Mouse (Mus musculus) heart, embryonic 12.5 days (tissue): ENCODE data around the gene Wdr43. TPM values are rescaled to one million over a fixed set of nuclear protein-coding genes. Genes with fewer than 3 reads are reported as not detected.

Source experiments
- ATAC-seq: fragments of 200-750 bp; cut with Nextera tagmentation; 2 replicates; pipeline ENCODE4 v1.8.0; 2017; ENCODE audit warnings: moderate TSS enrichment, moderate library complexity; ENCODE audit not compliant: insufficient number of reproducible peaks, low FRiP score
- H3K27ac ChIP-seq: fragments of 300-500 bp; sonication (generic); 2 replicates; pipeline ENCODE4 v1.5.1; 2016; ENCODE audit warnings: mild to moderate bottlenecking, moderate library complexity; ENCODE audit not compliant: poor library complexity, severe bottlenecking
- H3K27me3 ChIP-seq: fragments of 300-500 bp; sonication (generic); replicated peaks from 2 replicates; pipeline ENCODE4 v1.6.1; 2016; ENCODE audit warnings: mild to moderate bottlenecking, moderate library complexity
- H3K36me3 ChIP-seq: fragments of 300-500 bp; sonication (generic); 2 replicates; pipeline ENCODE4 v1.6.1; 2016; ENCODE audit warnings: mild to moderate bottlenecking, moderate library complexity
- H3K4me1 ChIP-seq: fragments of 300-500 bp; sonication (generic); replicated peaks from 2 replicates; pipeline ENCODE4 v1.6.1; 2016; ENCODE audit warnings: mild to moderate bottlenecking
- H3K4me2 ChIP-seq: fragments of 300-500 bp; sonication (generic); 2 replicates; pipeline ENCODE4 v1.6.1; 2016; ENCODE audit warnings: mild to moderate bottlenecking, moderate library complexity
- H3K4me3 ChIP-seq: fragments of 300-500 bp; sonication (generic); 2 replicates; pipeline ENCODE4 v1.5.1; 2016; ENCODE audit warnings: mild to moderate bottlenecking
- H3K9ac ChIP-seq: fragments of 300-500 bp; sonication (generic); 2 replicates; pipeline ENCODE4 v1.6.1; 2016; ENCODE audit warnings: mild to moderate bottlenecking, moderate library complexity
- H3K9me3 ChIP-seq: fragments of 300-500 bp; sonication (generic); replicated peaks from 2 replicates; pipeline ENCODE4 v1.6.1; 2016; ENCODE audit warnings: mild to moderate bottlenecking, moderate library complexity
- WGBS: fragments of 180-500 bp; shearing (Covaris S2); methylation state at CpG from one replicate; pipeline ENCODE4 v1.1.7; 2016; 5-methylcytosine and 5-hydroxymethylcytosine counted together
- polyA plus RNA-seq: library from polyadenylated mRNA; unstranded; fragments of >200 nt; fragmentation: Nextera tagmentation; extraction: Ambion mirVana; gene quantifications from 2 replicates; pipeline ENCODE4 v1.2.1, GENCODE M21; 2016

The Wdr43 gene
- polyA plus RNA-seq, 1 experiment from 2014 or later: 54.6 TPM

DNA sequence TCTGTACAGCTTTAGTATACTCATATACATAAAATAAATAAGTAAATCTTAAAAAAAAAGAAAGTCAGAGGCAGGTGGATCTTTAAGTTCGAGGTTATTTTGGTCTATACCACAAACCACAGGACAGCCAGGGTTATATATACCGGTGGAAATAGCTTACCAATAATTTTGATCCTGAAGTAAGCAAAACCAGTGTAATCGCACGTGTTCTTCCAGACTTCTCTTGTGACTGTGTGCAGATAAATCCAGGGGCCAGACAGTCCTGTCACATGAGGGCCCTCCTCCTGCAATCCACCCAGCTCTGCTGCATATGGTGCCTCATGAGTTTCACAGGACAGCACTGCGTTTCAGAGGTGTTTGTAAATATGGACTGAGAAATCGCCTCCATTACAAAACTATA, 47.8 kb downstream of the Wdr43 start:
- Histone ChIP-seq H3K4me3 (no peak overlapping the region), H3K9ac (no peak overlapping the region), H3K36me3 (peaks cover 6% of the 10 kb centered on the region), H3K27ac (no peak overlapping the region), H3K4me2 (no peak overlapping the region), H3K27me3 (no peaks in the 10 kb centered on the region), H3K9me3 (no peaks in the 10 kb centered on the region), H3K4me1 (0 out of 2 replicates have a peak, but pooled peaks cover 5% of the 10 kb centered on the region)
- WGBS: 78% methylated on average over 6 of the region's 6 CpGs
- no peak for ATAC-seq

DNA sequence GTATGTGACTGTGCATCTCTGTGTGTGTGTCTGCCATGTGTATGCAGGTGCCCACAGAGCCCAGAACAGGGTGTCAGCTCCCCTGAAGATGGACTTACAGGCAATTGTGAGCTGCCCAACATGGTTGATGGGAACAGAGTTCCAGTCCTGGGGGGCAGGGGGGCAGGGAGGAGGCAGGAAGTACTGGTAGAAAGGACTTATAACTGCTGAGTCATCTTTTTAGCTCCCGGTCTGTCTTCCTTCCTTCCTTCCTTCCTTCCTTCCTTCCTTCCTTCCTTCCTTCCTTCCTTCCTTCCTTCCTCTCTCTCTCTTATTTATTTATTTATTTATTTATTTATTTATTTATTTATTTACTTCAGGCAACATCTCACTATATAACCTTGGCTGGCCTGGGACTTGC, 48.5 kb downstream of the Wdr43 start:
- no peaks in the 10 kb centered on the region for H3K27me3 ChIP-seq
- H3K4me3 ChIP-seq: no peak overlapping the region
- H3K4me2 ChIP-seq: no peak overlapping the region
- no peaks in the 10 kb centered on the region for H3K9me3 ChIP-seq
- no peak overlapping the region for H3K9ac ChIP-seq
- H3K27ac ChIP-seq: no peak overlapping the region
- WGBS: 65% methylated on average over 1 of the region's 1 CpGs
- no peak for ATAC-seq
- H3K4me1 ChIP-seq: 0 out of 2 replicates have a peak, but pooled peaks cover 5% of the 10 kb centered on the region
- no peaks in the 10 kb centered on the region for H3K36me3 ChIP-seq

DNA sequence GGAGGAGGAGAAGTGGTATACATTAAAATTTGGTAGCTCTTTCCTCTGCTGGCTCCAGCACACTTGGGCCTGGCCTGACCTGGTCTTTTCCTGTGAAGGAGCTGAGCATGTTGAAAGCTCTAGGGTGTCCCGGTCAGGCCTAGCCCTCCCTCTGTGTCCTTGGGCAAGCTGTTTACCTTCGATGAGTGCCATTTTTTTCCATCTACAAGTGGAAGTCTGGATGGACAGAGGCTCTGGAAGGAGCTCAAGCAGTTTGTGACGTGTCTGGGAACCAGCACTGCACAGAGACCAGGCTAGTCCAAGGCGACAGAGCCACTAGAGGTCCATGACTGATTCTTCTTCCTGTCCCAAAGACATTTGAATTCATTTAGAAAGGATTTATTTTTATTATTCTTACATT, 49.5 kb downstream of the Wdr43 start:
- Histone ChIP-seq H3K4me1 (0 out of 2 replicates have a peak, but pooled peaks cover 5% of the 10 kb centered on the region), H3K4me3 (no peak overlapping the region), H3K27ac (no peak overlapping the region), H3K4me2 (no peak overlapping the region), H3K9me3 (no peaks in the 10 kb centered on the region), H3K27me3 (no peaks in the 10 kb centered on the region), H3K36me3 (no peaks in the 10 kb centered on the region), H3K9ac (no peak overlapping the region)
- ATAC-seq: no peak
- WGBS: 87% methylated on average over 4 of the region's 4 CpGs

DNA sequence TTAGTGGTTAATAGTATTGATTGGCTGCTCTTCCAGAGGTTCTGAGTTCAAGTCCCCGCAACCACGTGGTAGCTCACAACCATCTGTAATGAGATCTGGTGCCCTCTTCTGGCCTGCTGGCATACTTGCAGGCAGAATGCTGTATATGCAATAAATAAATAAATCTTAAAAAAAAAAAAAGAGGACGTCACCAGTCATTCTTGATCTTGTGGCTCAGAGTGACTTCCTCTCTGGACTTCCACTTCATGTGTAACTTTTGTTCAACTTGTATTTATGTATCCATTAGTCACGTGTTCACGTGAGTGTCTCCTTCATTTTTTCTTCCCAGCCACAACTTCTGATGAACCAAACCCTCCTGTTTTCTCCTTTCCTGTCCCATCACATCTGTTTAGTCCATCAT, 53.8 kb downstream of the Wdr43 start:
- WGBS: 79% methylated on average over 5 of the region's 5 CpGs
- no peaks in the 10 kb centered on the region for H3K27me3 ChIP-seq
- no peak overlapping the region for H3K9ac ChIP-seq
- no peak overlapping the region for H3K27ac ChIP-seq
- H3K9me3 ChIP-seq: no peaks in the 10 kb centered on the region
- no peak overlapping the region for H3K4me3 ChIP-seq
- H3K4me1 ChIP-seq: peaks cover 19% of the 10 kb centered on the region; the same call in 1 of the 2 replicates
- ATAC-seq: no peak
- no peak overlapping the region for H3K4me2 ChIP-seq
- no peaks in the 10 kb centered on the region for H3K36me3 ChIP-seq

DNA sequence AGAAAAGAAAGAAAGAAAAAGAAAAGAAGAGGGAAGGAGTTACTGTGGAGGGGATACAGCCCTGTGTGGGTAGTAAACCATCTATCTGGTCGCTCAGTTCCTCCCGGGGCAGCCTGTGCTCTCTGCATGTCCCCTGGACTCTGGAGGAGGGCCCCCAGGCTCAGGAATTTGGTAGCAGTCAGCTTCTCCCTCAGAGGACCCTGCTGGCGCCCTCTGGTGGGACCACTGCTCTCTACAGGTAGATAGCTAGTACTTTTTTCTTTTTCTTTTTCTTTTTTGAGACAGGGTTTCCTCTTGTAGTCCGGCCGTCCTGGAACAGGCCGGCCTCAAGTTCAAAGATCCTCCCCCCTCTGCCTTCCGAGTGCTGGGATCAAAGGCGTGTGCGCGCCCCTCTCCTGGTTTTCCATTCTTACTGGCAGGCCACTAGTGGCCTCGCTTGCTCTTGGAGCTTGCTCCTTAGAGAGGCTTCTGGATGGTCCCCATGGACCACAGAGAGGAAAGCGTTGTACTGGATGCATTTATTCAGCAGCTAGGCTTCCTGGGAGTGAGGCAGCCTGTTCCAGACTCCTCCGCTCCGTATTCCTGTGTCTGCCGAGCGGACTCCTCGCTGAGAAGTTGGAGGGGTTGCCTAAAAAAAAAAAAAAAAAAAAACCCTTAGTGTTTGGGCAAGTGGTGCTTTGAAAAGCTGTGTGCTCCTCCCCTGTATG, 56.3 kb downstream of the Wdr43 start:
- Histone ChIP-seq H3K27me3 (no peaks in the 10 kb centered on the region), H3K27ac (no peak overlapping the region), H3K4me2 (no peak overlapping the region), H3K4me3 (no peak overlapping the region), H3K36me3 (no peaks in the 10 kb centered on the region), H3K9me3 (no peaks in the 10 kb centered on the region), H3K9ac (no peak overlapping the region), H3K4me1 (peaks cover 22% of the 10 kb centered on the region; the same call in 1 of the 2 replicates)
- ATAC-seq: no peak
- 54% methylated on average over 17 of the region's 17 CpGs for WGBS

DNA sequence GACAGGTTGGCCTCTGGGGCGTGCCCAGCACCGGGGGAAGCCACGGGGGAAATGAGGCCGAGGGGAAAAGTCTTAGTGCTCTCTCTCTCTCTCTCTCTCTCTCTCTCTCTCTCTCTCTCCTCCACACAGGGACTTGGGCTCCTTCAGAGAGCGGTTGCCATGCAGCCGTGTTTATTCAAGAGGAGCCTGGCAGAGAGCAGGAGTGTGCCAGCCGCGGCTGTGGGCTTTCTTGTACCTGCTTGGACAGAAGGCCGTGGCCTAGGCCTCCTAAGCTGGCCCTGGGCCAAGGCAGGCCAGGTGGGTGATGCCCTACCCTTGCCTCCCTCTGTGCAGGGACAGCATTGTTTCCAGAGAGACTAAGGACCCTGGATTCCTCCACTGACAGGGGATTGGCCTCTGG, 57.4 kb downstream of the Wdr43 start, which contains the start of gene Togaram2:
Togaram2 (plus strand) TSS at position 170 of the 400 bp plus-strand sequence.
- Histone ChIP-seq H3K4me1 (peaks cover 22% of the 10 kb centered on the region; the same call in 1 of the 2 replicates), H3K4me3 (no peak within 1 kb of the TSS), H3K27ac (no peak within 1 kb of the TSS), H3K27me3 (no peaks in the 10 kb centered on the region), H3K36me3 (no peaks in the 10 kb centered on the region), H3K9me3 (no peaks in the 10 kb centered on the region), H3K4me2 (no peak within 1 kb of the TSS), H3K9ac (no peak within 1 kb of the TSS)
- WGBS: 67% methylated on average over 9 of the region's 9 CpGs
- ATAC-seq: no peak

DNA sequence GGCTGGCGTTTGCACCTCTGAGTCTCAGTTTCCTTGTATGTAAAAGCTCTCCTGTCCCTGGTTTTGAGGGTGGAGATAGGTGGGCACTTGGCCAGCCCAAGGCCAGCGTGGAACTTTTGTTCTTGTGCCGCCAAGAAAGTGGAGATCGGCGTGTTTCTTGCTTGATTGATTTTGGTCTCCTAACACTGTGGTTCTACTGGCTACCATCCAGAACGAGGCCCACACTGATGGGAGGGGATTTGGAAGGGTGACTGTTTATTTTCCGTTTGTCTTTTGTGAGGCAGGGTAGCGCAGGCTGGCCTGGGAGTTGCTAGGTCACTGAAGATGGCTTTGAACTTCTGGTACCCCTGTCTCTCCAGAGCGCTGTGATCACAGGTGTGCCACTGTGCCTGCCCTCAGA, 58.2 kb downstream of the Wdr43 start:
- H3K27ac ChIP-seq: no peak overlapping the region
- no peak for ATAC-seq
- 73% methylated on average over 9 of the region's 9 CpGs for WGBS
- H3K4me2 ChIP-seq: no peak overlapping the region
- no peaks in the 10 kb centered on the region for H3K9me3 ChIP-seq
- H3K27me3 ChIP-seq: no peaks in the 10 kb centered on the region
- H3K4me1 ChIP-seq: peaks cover 22% of the 10 kb centered on the region; the same call in 1 of the 2 replicates
- H3K9ac ChIP-seq: no peak overlapping the region
- no peak overlapping the region for H3K4me3 ChIP-seq
- no peaks in the 10 kb centered on the region for H3K36me3 ChIP-seq

DNA sequence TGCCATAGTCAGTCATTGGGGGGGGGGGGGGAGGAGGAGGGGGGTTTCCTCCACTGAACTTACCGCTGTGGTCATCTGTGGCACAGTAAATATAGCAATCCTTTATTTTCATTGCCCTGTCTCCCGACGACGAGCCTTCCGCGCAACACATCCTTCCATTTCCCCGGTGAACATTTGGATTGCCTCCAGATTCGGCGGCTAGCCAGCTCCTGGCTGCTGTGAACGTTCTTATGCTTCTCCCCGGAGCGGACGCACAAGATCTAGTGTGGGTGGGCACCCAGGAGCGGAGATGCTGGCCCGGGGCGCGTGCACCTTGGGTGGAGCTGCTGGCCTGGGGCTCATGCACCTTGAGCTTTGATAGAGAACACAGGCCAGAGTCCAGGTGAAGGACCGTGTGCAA, 59.2 kb downstream of the Wdr43 start:
- Histone ChIP-seq H3K9ac (no peak overlapping the region), H3K9me3 (no peaks in the 10 kb centered on the region), H3K4me1 (peaks cover 22% of the 10 kb centered on the region; the same call in 1 of the 2 replicates), H3K27ac (no peak overlapping the region), H3K36me3 (no peaks in the 10 kb centered on the region), H3K27me3 (no peaks in the 10 kb centered on the region), H3K4me3 (no peak overlapping the region), H3K4me2 (no peak overlapping the region)
- WGBS: 84% methylated on average over 18 of the region's 18 CpGs
- no peak for ATAC-seq

DNA sequence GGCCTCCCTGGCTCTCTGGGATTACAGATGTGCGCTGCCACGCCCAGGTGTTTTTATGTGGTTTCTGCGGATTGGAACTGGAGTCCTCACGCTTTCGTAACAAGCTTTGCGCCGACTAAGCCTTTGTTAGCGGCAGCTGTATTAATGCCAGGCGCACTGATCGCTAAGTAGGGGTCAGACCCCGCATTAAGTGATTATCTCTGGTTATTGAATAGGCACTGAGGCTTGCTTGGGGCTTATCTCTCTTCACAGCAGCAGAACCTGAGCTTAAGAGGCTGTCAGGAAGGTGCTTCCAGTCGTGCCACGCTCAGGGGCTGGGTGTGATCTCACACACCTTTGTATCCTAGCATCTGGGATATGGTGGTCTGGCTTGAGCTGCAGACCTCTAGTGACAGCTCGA, 66.0 kb downstream of the Wdr43 start:
- no peak overlapping the region for H3K27ac ChIP-seq
- no peak for ATAC-seq
- H3K9me3 ChIP-seq: no peaks in the 10 kb centered on the region
- no peak overlapping the region for H3K9ac ChIP-seq
- no peak overlapping the region for H3K4me3 ChIP-seq
- H3K4me1 ChIP-seq: peaks cover 4% of the 10 kb centered on the region; the same call in 1 of the 2 replicates
- WGBS: 65% methylated on average over 14 of the region's 14 CpGs
- H3K36me3 ChIP-seq: no peaks in the 10 kb centered on the region
- no peaks in the 10 kb centered on the region for H3K27me3 ChIP-seq
- no peak overlapping the region for H3K4me2 ChIP-seq

DNA sequence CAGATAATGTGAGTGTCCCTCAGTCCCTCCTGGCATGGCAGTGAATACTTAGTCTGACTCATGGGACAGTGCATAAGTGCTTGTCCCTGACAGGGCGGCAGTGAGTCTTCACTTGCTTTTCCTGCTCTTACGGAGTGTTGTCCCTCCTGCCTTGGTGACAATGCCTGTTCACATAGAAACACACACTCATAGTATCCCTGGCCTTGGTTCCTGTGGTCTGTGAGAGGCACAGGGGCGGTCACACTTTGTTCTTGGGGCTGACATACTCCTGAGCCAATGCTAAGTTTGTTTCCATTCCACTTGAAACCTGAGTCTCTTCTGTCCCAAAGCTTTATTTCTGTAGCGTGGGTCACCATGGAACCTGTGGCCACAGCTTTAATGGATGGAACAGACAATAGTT, 66.7 kb downstream of the Wdr43 start:
- no peaks in the 10 kb centered on the region for H3K36me3 ChIP-seq
- no peaks in the 10 kb centered on the region for H3K9me3 ChIP-seq
- WGBS: 81% methylated on average over 4 of the region's 4 CpGs
- H3K4me3 ChIP-seq: no peak overlapping the region
- no peak overlapping the region for H3K4me2 ChIP-seq
- H3K27me3 ChIP-seq: no peaks in the 10 kb centered on the region
- peaks cover 4% of the 10 kb centered on the region; the same call in 1 of the 2 replicates for H3K4me1 ChIP-seq
- H3K9ac ChIP-seq: no peak overlapping the region
- no peak overlapping the region for H3K27ac ChIP-seq
- no peak for ATAC-seq

DNA sequence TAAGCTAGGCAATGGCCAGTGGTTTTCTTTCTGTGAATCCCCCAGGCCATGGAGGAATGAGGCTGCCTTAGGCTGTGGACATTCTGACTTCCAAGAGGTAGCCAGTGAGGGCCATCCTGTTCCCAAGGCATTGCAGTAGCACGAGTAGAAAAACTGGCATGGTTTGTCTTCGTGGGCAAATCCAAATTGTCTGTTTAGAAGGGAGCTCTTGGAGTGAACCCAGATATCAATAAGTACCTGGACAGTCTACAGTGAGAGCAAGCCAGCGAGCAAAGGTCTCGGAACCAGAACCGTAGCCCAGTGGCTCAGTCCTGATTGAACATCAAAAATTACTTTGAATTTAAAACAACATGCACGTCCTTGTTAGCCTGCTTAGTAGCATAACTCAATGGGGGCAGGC, 67.6 kb downstream of the Wdr43 start:
- no peaks in the 10 kb centered on the region for H3K27me3 ChIP-seq
- no peak overlapping the region for H3K4me2 ChIP-seq
- H3K4me3 ChIP-seq: no peak overlapping the region
- peaks cover 4% of the 10 kb centered on the region; the same call in 1 of the 2 replicates for H3K4me1 ChIP-seq
- WGBS: 85% methylated on average over 6 of the region's 6 CpGs
- H3K27ac ChIP-seq: no peak overlapping the region
- no peak for ATAC-seq
- H3K36me3 ChIP-seq: no peaks in the 10 kb centered on the region
- no peak overlapping the region for H3K9ac ChIP-seq
- H3K9me3 ChIP-seq: no peaks in the 10 kb centered on the region
